Mouse (Mus musculus): Measurements from ENCODE around the gene Rplp1. TPM values are rescaled to one million over a fixed set of nuclear protein-coding genes. Genes with fewer than 3 reads are reported as not detected.

Gene Rplp1
- polyA plus RNA-seq, 1 experiment: 2,962 TPM

DNA sequence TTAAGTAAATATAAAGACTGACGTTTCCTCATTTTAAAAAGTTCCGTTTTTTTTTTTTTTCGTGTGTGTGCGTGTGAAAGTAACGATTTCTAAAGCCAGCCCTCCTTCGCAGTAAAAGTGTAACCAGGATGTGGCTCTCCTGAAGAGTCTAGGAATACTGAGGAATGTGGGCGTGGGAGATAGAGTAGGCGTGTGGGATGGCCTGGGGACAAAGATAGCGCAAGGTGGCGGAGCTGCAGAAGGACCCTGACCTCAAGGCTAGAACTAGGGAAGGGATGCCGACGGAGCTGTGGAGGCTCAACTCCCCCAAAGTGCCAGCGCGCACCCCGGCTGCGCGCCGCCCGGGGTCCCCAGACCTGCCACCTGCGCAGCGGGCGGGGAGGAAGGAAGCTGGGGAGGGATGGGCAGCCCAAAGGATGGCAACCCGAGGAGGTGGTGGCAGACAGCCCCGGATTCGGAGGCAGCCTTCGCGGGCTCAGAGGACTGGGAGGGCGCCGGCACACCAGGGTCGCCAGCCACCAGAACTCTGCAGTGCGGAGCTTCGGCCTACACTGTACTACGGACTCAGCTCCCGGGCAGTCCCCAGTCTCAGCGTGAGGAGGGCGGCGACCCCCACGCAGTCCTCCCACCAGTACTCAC is 31.8 kb upstream of the Rplp1 start:
- Histone ChIP-seq H3K4me1 (ENCODE audit: control insufficient read depth, insufficient read depth, low read length) (peaks cover 21% of the 10 kb centered on the region), H3K27ac (ENCODE audit: insufficient read depth, low read depth, low read length) (peak overlapping the region; percentile 53), H3K4me3 (ENCODE audit: insufficient read depth, low read length) (peak overlapping the region; percentile 76)
- no peak for TF ChIP-seq POLR2A (IDR thresholded peaks at IDR 0.05; ENCODE audit: borderline replicate concordance, low read depth, low read length)
- TF ChIP-seq CTCF (IDR thresholded peaks at IDR 0.05; ENCODE audit: low read depth, low read length): no peak

DNA sequence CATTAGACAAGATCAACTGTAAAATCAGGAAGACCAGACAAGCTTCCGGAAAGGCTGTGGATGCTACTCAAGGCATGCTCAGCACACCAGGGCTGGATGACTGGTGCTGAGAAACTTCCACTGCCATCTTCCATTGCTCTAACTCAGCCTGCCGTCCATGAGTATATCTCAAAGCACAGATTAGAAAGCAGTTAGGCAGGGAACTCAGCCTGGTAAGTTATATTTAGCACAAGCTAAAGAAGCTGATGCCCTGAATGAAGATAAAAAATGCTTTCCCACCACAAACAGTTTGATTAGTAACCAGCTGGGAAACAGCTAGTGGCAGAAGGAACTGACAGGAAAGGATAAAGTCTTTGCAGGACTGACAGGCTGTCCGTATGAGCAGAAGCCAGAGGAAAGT is 26.7 kb upstream of the Rplp1 start:
- peaks cover 15% of the 10 kb centered on the region for H3K4me1 ChIP-seq (ENCODE audit: control insufficient read depth, insufficient read depth, low read length)
- H3K4me3 ChIP-seq (ENCODE audit: insufficient read depth, low read length): no peak overlapping the region
- TF ChIP-seq CTCF (IDR thresholded peaks at IDR 0.05; ENCODE audit: low read depth, low read length) (no peak), POLR2A (IDR thresholded peaks at IDR 0.05; ENCODE audit: borderline replicate concordance, low read depth, low read length) (no peak)
- H3K27ac ChIP-seq (ENCODE audit: insufficient read depth, low read depth, low read length): no peak overlapping the region

- Histone ChIP-seq H3K4me3 (ENCODE audit: insufficient read depth, low read length) (no peak overlapping the region), H3K4me1 (ENCODE audit: control insufficient read depth, insufficient read depth, low read length) (peaks cover 2% of the 10 kb centered on the region; the same call in 1 of the 2 replicates), H3K27ac (ENCODE audit: insufficient read depth, low read depth, low read length) (no peak overlapping the region)
- TF ChIP-seq CTCF (IDR thresholded peaks at IDR 0.05; ENCODE audit: low read depth, low read length) (no peak), POLR2A (IDR thresholded peaks at IDR 0.05; ENCODE audit: borderline replicate concordance, low read depth, low read length) (no peak)
These were observed 19.0 kb upstream of the Rplp1 start for GRCm38 (mm10) chr9:61933333-61933732.

GRCm38 (mm10) chr9:61932009-61932408 is 17.7 kb upstream of the Rplp1 start:
- H3K4me1 ChIP-seq (ENCODE audit: control insufficient read depth, insufficient read depth, low read length): peaks cover 2% of the 10 kb centered on the region; the same call in 1 of the 2 replicates
- no peak overlapping the region for H3K27ac ChIP-seq (ENCODE audit: insufficient read depth, low read depth, low read length)
- H3K4me3 ChIP-seq (ENCODE audit: insufficient read depth, low read length): no peak overlapping the region
- TF ChIP-seq POLR2A (IDR thresholded peaks at IDR 0.05; ENCODE audit: borderline replicate concordance, low read depth, low read length): no peak
- no peak for TF ChIP-seq CTCF (IDR thresholded peaks at IDR 0.05; ENCODE audit: low read depth, low read length)

DNA sequence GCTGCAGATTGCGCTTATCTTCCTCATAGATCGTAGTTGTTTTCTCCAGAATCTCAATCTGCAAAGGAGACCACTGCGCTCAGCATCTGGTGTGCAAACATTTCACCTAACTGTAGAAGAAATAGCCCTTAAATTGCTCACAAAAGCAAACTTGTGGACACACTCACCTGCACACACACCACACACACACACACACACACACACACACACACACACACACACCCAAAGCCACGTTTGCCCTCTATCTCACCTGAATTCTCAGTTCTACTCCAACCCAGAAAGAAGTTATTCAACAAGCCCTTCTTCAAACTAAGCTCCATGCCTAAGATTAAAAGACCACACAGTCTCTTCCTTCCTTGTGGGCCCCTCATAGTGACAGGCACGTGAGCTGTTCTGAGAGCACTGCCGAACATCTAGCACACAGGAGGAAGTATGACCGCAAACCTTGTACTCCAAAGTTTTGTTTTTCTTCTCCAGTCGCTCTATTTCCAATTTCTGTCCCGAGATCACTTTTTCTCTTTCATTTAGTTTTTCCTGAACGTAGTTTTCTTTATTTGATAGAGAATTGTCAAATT is 10.8 kb upstream of the Rplp1 start:
- Histone ChIP-seq H3K27ac (ENCODE audit: insufficient read depth, low read depth, low read length) (no peak overlapping the region), H3K4me3 (ENCODE audit: insufficient read depth, low read length) (no peak overlapping the region), H3K4me1 (ENCODE audit: control insufficient read depth, insufficient read depth, low read length) (no peaks in the 10 kb centered on the region; the same call in 1 of the 2 replicates)
- no peak for TF ChIP-seq POLR2A (IDR thresholded peaks at IDR 0.05; ENCODE audit: borderline replicate concordance, low read depth, low read length)
- no peak for TF ChIP-seq CTCF (IDR thresholded peaks at IDR 0.05; ENCODE audit: low read depth, low read length)

- Histone ChIP-seq H3K4me3 (ENCODE audit: insufficient read depth, low read length) (no peak overlapping the region), H3K4me1 (ENCODE audit: control insufficient read depth, insufficient read depth, low read length) (peaks cover 2% of the 10 kb centered on the region), H3K27ac (ENCODE audit: insufficient read depth, low read depth, low read length) (no peak overlapping the region)
- TF ChIP-seq CTCF (IDR thresholded peaks at IDR 0.05; ENCODE audit: low read depth, low read length) (no peak), POLR2A (IDR thresholded peaks at IDR 0.05; ENCODE audit: borderline replicate concordance, low read depth, low read length) (no peak)
These were observed 6.0 kb upstream of the Rplp1 start for GRCm38 (mm10) chr9:61920331-61920730.

- TF ChIP-seq CTCF (IDR thresholded peaks at IDR 0.05; ENCODE audit: low read depth, low read length): no peak
- TF ChIP-seq POLR2A (IDR thresholded peaks at IDR 0.05; ENCODE audit: borderline replicate concordance, low read depth, low read length): no peak
- Histone ChIP-seq H3K4me3 (ENCODE audit: insufficient read depth, low read length) (no peak overlapping the region), H3K27ac (ENCODE audit: insufficient read depth, low read depth, low read length) (no peak overlapping the region), H3K4me1 (ENCODE audit: control insufficient read depth, insufficient read depth, low read length) (peaks cover 2% of the 10 kb centered on the region)
These were observed 5.1 kb upstream of the Rplp1 start for GRCm38 (mm10) chr9:61919464-61919863.

GRCm38 (mm10) chr9:61917436-61917835 is 3.1 kb upstream of the Rplp1 start:
- no peak for TF ChIP-seq CTCF (IDR thresholded peaks at IDR 0.05; ENCODE audit: low read depth, low read length)
- no peak for TF ChIP-seq POLR2A (IDR thresholded peaks at IDR 0.05; ENCODE audit: borderline replicate concordance, low read depth, low read length)

DNA sequence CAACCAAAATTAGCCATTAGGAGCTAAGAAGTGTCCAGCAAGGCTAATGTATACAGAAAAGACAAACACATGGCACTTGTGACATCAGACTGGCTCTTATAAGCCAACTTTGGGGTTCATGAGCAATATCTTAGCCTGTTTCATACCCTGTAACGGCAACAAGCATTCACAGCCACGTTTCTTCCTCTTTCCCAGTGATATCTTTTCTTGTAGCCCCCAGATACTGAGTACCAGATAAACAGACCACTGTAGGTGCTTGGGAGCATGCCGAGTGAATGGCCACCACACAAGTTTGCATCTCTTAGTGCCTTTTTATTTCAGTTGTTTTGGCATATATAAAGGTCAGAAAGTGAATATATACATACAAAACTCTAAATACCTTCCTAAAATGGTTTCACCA is 2.6 kb upstream of the Rplp1 start:
- no peak overlapping the region for H3K27ac ChIP-seq (ENCODE audit: insufficient read depth, low read depth, low read length)
- peaks cover 2% of the 10 kb centered on the region for H3K4me1 ChIP-seq (ENCODE audit: control insufficient read depth, insufficient read depth, low read length)
- TF ChIP-seq CTCF (IDR thresholded peaks at IDR 0.05; ENCODE audit: low read depth, low read length) (no peak), POLR2A (IDR thresholded peaks at IDR 0.05; ENCODE audit: borderline replicate concordance, low read depth, low read length) (no peak)
- no peak overlapping the region for H3K4me3 ChIP-seq (ENCODE audit: insufficient read depth, low read length)

More at GRCm38 (mm10) chr9:61917436-61917835, 3.1 kb upstream of the Rplp1 start:
- Histone ChIP-seq H3K4me3 (ENCODE audit: insufficient read depth, low read length) (no peak overlapping the region), H3K27ac (ENCODE audit: insufficient read depth, low read depth, low read length) (no peak overlapping the region), H3K4me1 (ENCODE audit: control insufficient read depth, insufficient read depth, low read length) (peaks cover 2% of the 10 kb centered on the region)

GRCm38 (mm10) chr9:61915393-61916005 is 1.2 kb upstream of the Rplp1 start:
- Histone ChIP-seq H3K4me3 (ENCODE audit: insufficient read depth, low read length) (peak overlapping the region; percentile 96), H3K27ac (ENCODE audit: insufficient read depth, low read depth, low read length) (peak overlapping the region; percentile 95), H3K4me1 (ENCODE audit: control insufficient read depth, insufficient read depth, low read length) (peaks cover 2% of the 10 kb centered on the region)
- TF ChIP-seq CTCF (IDR thresholded peaks at IDR 0.05; ENCODE audit: low read depth, low read length) (no peak), POLR2A (IDR thresholded peaks at IDR 0.05; ENCODE audit: borderline replicate concordance, low read depth, low read length) (no peak)
